28 mouse cellular contexts compared by ENCODE assay signal in the genomic region with DNA sequence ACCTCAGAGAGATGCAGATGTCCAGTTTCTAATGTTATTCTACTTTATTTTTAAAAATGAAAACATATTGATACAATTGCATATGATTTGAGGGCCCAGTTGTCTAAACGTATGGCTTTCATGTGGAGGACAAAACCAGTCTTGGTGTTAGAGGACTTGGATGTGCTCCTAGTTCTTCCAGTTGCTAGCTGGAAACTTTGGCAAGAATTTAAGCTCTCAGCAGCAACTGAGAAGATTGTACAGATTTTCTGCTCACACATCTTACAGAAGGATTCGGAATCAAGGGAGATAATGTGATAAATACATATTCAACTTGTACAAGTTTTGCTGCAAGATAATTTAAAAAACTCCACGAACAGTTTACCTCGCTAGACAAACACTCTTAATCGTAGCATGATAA.
DNase-seq lines count a peak whose midpoint lies in the region; ATAC-seq lines count a peak whose summit lies in the region.
"Had no signal": no experiment of that assay in that cellular context is flagged by ENCODE, and none has a peak within 500 bp of the region (broad histone marks: within the 10 kb centered on the region; RNA-seq: fewer than 3 reads in every experiment).

No protein-coding gene starts in this region.

- H3K36me3 ChIP-seq in midbrain, embryonic 10.5 days = no peaks in the 10 kb centered on the region
- H3K36me3 ChIP-seq: embryonic facial prominence, embryonic 13.5 days; embryonic facial prominence, embryonic 15.5 days; forebrain, embryonic 10.5 days; forebrain, embryonic 12.5 days; G1E had no signal

- no peaks in the 10 kb centered on the region for H3K9me3 ChIP-seq in midbrain, embryonic 10.5 days (replicated peaks)
- H3K9me3 ChIP-seq: embryonic facial prominence, embryonic 13.5 days; embryonic facial prominence, embryonic 15.5 days; forebrain, embryonic 10.5 days; forebrain, embryonic 12.5 days; G1E had no signal

- no peak for DNase-seq in frontal cortex, postnatal 25 days (ENCODE audit: low spot score in 2 of 2)
- peak; percentile 10 for DNase-seq in right cerebral cortex, adult 18-20 months
- no peak for DNase-seq in right cerebral cortex, postnatal 36 days (ENCODE audit: low spot score in 2 of 2)
- no peak for DNase-seq in midbrain, embryonic 10.5 days (ENCODE audit: low spot score)
- DNase-seq: adrenal gland, adult 8-10 months; adrenal gland, postnatal 14 days; adrenal gland, postnatal 36 days; B cell, adult 2 months; cerebellum, adult 11 months; cerebellum, adult 18-20 months; cerebellum, adult 8-10 months; cerebellum, adult 9-11 months; cerebellum, postnatal 14 days; cerebellum, postnatal 36 days; embryo, embryonic 11 days had no signal

- H3K27me3 ChIP-seq in midbrain, embryonic 10.5 days (ENCODE audit: low read depth, poor library complexity, severe bottlenecking) = no peaks in the 10 kb centered on the region
- H3K27me3 ChIP-seq: CH12.LX; embryonic facial prominence, embryonic 13.5 days; embryonic facial prominence, embryonic 15.5 days; forebrain, embryonic 12.5 days; Patski had no signal

- no peak overlapping the region for H3K27ac ChIP-seq in midbrain, embryonic 10.5 days (replicated peaks)
- H3K27ac ChIP-seq: embryonic facial prominence, embryonic 13.5 days; embryonic facial prominence, embryonic 15.5 days; forebrain, embryonic 10.5 days; forebrain, embryonic 12.5 days had no signal

- peaks cover 6% of the 10 kb centered on the region; the same call in 1 of the 2 replicates for H3K4me1 ChIP-seq in midbrain, embryonic 10.5 days
- H3K4me1 ChIP-seq: embryonic facial prominence, embryonic 13.5 days; embryonic facial prominence, embryonic 15.5 days; forebrain, embryonic 10.5 days; forebrain, embryonic 12.5 days had no signal

- WGBS in midbrain, embryonic 10.5 days = 87% methylated on average over 5 of the region's 5 CpGs

- peak; percentile 90 for ATAC-seq in frontal cortex, adult (ENCODE audit: low TSS enrichment)
- ATAC-seq: activated CD4-positive, CD25-positive, alpha-beta regulatory T cell, adult 4 months; CD4-positive, CD25-positive, alpha-beta regulatory T cell, adult 4 months; forebrain, embryonic 14.5 days; forebrain, embryonic 16.5 days had no signal

- H3K4me3 ChIP-seq in midbrain, embryonic 10.5 days = no peak overlapping the region
- H3K4me3 ChIP-seq: embryonic facial prominence, embryonic 13.5 days; embryonic facial prominence, embryonic 15.5 days; erythroblast, embryonic 14.5 days; forebrain, embryonic 10.5 days; forebrain, embryonic 12.5 days had no signal
